Mouse (Mus musculus) stomach, postnatal 0 days (tissue): ENCODE measurements around the gene Pof1b.

Experiments
- CTCF ChIP-seq: IDR thresholded peaks from 2 replicates; pipeline ENCODE4 v1.5.1; 2016; ENCODE audit warnings: antibody characterized with exemption, low read depth, mild to moderate bottlenecking, moderate library complexity
- EP300 ChIP-seq: optimal IDR thresholded peaks from 2 replicates; pipeline ENCODE3; 2016; ENCODE audit warnings: antibody characterized with exemption

DNA sequence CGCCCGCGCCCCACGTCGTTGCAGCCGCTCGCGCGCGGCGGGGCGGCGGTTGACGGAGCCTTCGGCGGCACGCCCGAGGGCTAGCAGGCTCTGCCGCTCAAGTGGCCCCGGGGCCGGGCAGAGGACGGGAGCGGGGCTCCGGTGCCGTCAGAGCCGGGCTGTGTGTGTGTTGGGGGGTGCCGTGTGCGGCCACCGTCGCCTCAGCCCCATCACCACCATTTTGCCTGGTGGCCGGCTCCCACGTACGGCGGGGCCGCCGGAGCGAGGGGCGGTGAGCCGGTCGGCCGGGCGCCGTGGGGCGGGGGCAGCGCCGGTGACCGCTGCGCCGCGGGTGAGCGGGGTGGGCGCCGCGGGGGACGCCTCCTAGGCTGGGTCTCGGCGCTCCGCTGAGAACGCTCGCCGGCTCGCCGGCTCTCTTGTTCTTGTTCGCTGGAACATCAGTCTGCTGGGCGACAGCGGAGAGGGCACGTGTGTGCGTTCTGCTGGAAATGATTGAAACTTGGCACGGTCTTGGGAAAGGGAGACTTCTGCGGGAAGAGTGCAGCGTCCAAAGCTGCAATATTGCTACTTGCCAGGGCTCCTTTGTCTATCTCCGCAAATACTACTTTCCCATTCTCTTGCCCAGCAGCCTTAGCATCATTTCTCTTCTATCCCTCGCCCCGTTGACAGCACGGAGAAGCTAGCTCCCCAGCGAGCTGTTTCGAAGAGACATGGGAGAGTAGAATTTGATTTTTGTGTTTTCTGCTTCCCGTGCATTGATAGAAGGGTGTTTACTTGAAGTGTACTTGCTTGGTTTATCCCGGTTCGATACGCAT is 96.9 kb downstream of the Pof1b start:
- no peak for TF ChIP-seq EP300
- TF ChIP-seq CTCF = no peak
